Mouse (Mus musculus) embryonic facial prominence, embryonic 14.5 days (tissue): ENCODE measurements around the gene Igf2r. TPM values are rescaled to one million over a fixed set of nuclear protein-coding genes. Genes with fewer than 3 reads are reported as not detected.

Source experiments
- ATAC-seq: fragments of 200-750 bp; cut with Nextera tagmentation; 2 replicates; pipeline ENCODE4 v1.8.0; 2017; ENCODE audit warnings: low read depth, moderate number of reproducible peaks, moderate TSS enrichment
- DNase-seq: peaks from one replicate; pipeline ENCODE4 v3.0.0-alpha.2; 2015; ENCODE audit warnings: low spot score
- H3K27ac ChIP-seq: fragments of 300-500 bp; sonication (generic); replicated peaks from 2 replicates; pipeline ENCODE4 v1.5.1; 2014; ENCODE audit warnings: low read depth, mild to moderate bottlenecking, low read length, moderate library complexity
- H3K27me3 ChIP-seq: fragments of 300-500 bp; sonication (generic); replicated peaks from 2 replicates; pipeline ENCODE4 v1.6.1; 2014; ENCODE audit warnings: low read length; ENCODE audit not compliant: control insufficient read depth, insufficient read depth
- H3K36me3 ChIP-seq: fragments of 300-500 bp; sonication (generic); 2 replicates; pipeline ENCODE4 v1.6.1; 2014; ENCODE audit warnings: low read length, mixed read lengths; ENCODE audit not compliant: control insufficient read depth, insufficient read depth
- H3K4me1 ChIP-seq: fragments of 300-500 bp; sonication (generic); 2 replicates; pipeline ENCODE4 v1.6.1; 2014; ENCODE audit warnings: antibody characterized with exemption, low read length; ENCODE audit not compliant: control insufficient read depth, insufficient read depth
- H3K4me2 ChIP-seq: fragments of 300-500 bp; sonication (generic); 2 replicates; pipeline ENCODE4 v1.6.1; 2014; ENCODE audit warnings: low read depth, mild to moderate bottlenecking, low read length, moderate library complexity, mixed read lengths
- H3K4me3 ChIP-seq: fragments of 300-500 bp; sonication (generic); 2 replicates; pipeline ENCODE4 v1.5.1; 2014; ENCODE audit warnings: low read depth, mild to moderate bottlenecking, low read length
- H3K9ac ChIP-seq: fragments of 300-500 bp; sonication (generic); 2 replicates; pipeline ENCODE4 v1.6.1; 2014; ENCODE audit warnings: low read depth, mild to moderate bottlenecking, low read length, moderate library complexity, mixed read lengths
- H3K9me3 ChIP-seq: fragments of 300-500 bp; sonication (generic); 2 replicates; pipeline ENCODE4 v1.6.1; 2016; ENCODE audit warnings: low read length; ENCODE audit not compliant: control insufficient read depth
- WGBS: fragments of 180-500 bp; shearing (Covaris S2); extraction: QIAGEN DNeasy Blood & Tissue Kit; methylation state at CpG from one replicate; pipeline ENCODE4 v1.1.7; 2014; 5-methylcytosine and 5-hydroxymethylcytosine counted together
- polyA plus RNA-seq: library from polyadenylated mRNA; unstranded; fragments of >200 nt; fragmentation: Nextera tagmentation; extraction: Ambion mirVana; gene quantifications from 2 replicates; pipeline ENCODE4 v1.2.1, GENCODE M21; 2014

The Igf2r gene
- polyA plus RNA-seq, 1 experiment from 2014 or later = 66.0 TPM

GRCm38 (mm10) chr17:12710050-12710780 is 59.2 kb downstream of the Igf2r start:
- Histone ChIP-seq H3K36me3 (peaks cover 78% of the 10 kb centered on the region), H3K9ac (no peak overlapping the region), H3K9me3 (no peaks in the 10 kb centered on the region), H3K27ac (0 out of 2 replicates have a peak overlapping the region, but pooled peaks have one; percentile 44), H3K4me1 (peaks cover 11% of the 10 kb centered on the region; the same call in 1 of the 2 replicates), H3K4me3 (no peak overlapping the region), H3K27me3 (no peaks in the 10 kb centered on the region), H3K4me2 (no peak overlapping the region)
- DNase-seq (peak; percentile 86), ATAC-seq (peak; percentile 42)
- WGBS = 60% methylated on average over 13 of the region's 13 CpGs

DNA sequence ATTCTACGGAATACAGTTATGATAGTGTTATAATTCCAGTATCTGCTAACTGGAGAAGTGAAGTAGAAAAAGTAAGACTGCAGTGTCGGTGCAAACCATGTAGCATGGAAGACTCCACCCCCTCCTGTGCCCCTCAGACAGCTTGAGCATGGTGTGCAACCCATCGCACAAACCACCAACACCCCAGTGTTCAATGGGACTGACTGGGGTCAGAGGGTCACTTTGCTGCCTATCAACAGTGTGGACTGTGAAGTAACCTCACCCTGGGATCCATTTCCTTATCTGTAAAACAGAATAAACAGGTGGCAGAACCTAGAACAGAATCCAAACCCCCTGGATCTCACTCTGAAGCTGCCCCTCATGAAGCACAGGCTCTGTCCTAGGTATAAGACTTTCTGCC is 61.1 kb downstream of the Igf2r start:
- peaks cover 16% of the 10 kb centered on the region; the same call in 1 of the 2 replicates for H3K4me1 ChIP-seq
- 85% methylated on average over 3 of the region's 3 CpGs for WGBS
- no peak for ATAC-seq
- H3K4me2 ChIP-seq = no peak overlapping the region
- no peak for DNase-seq
- no peak overlapping the region for H3K4me3 ChIP-seq
- peaks cover 78% of the 10 kb centered on the region for H3K36me3 ChIP-seq
- H3K9ac ChIP-seq = no peak overlapping the region
- H3K27me3 ChIP-seq = no peaks in the 10 kb centered on the region
- no peaks in the 10 kb centered on the region for H3K9me3 ChIP-seq
- no peak overlapping the region for H3K27ac ChIP-seq

- H3K4me1 ChIP-seq = peaks cover 16% of the 10 kb centered on the region; the same call in 1 of the 2 replicates
- peak; percentile 56 for DNase-seq
- no peak overlapping the region for H3K9ac ChIP-seq
- no peak overlapping the region for H3K4me2 ChIP-seq
- no peaks in the 10 kb centered on the region for H3K27me3 ChIP-seq
- H3K4me3 ChIP-seq = no peak overlapping the region
- H3K9me3 ChIP-seq = no peaks in the 10 kb centered on the region
- 74% methylated on average over 10 of the region's 10 CpGs for WGBS
- H3K27ac ChIP-seq = no peak overlapping the region
- H3K36me3 ChIP-seq = peaks cover 82% of the 10 kb centered on the region
- peak; percentile 67; the same call in 1 of the 2 replicates for ATAC-seq
Observed at GRCm38 (mm10) chr17:12706590-12707049, 62.8 kb downstream of the Igf2r start.

GRCm38 (mm10) chr17:12702901-12703300 is 66.6 kb downstream of the Igf2r start:
- ATAC-seq = no peak
- Histone ChIP-seq H3K9me3 (no peaks in the 10 kb centered on the region), H3K9ac (no peak overlapping the region), H3K27me3 (no peaks in the 10 kb centered on the region), H3K4me1 (peaks cover 8% of the 10 kb centered on the region; the same call in 1 of the 2 replicates), H3K4me3 (no peak overlapping the region), H3K27ac (no peak overlapping the region), H3K36me3 (peaks cover 83% of the 10 kb centered on the region), H3K4me2 (no peak overlapping the region)
- WGBS = 89% methylated on average over 5 of the region's 5 CpGs
- DNase-seq = no peak

- 97% methylated on average over 6 of the region's 6 CpGs for WGBS
- no peak for ATAC-seq
- Histone ChIP-seq H3K4me3 (no peak overlapping the region), H3K27me3 (no peaks in the 10 kb centered on the region), H3K9ac (no peak overlapping the region), H3K4me2 (no peak overlapping the region), H3K9me3 (no peaks in the 10 kb centered on the region), H3K27ac (no peak overlapping the region), H3K36me3 (peaks cover 96% of the 10 kb centered on the region), H3K4me1 (peaks cover 5% of the 10 kb centered on the region; the same call in 1 of the 2 replicates)
- DNase-seq = no peak
Observed at GRCm38 (mm10) chr17:12700373-12700772, 69.1 kb downstream of the Igf2r start.

DNA sequence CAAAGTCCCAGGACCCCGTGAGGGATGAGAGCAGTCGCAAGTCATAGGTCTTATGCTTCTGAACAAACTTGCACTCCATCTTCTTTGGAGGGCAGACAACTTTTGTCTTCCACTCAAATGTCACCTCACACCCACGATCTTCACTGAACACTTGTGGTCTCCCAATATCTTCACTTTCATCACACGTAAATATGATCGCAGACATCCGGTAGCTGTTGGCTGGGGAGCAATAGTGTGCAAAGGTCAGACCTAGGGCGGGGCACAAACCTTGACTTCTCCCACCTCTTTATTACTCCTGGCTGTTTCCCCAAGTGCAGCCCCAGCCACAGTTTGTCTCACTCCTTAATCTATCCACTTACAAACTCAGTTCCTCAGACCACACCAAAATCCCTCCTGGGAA is 77.6 kb downstream of the Igf2r start:
- Histone ChIP-seq H3K4me1 (no peaks in the 10 kb centered on the region), H3K4me2 (no peak overlapping the region), H3K4me3 (no peak overlapping the region), H3K27ac (no peak overlapping the region), H3K27me3 (no peaks in the 10 kb centered on the region), H3K9ac (no peak overlapping the region), H3K9me3 (no peaks in the 10 kb centered on the region), H3K36me3 (peaks cover 98% of the 10 kb centered on the region)
- no peak for ATAC-seq
- DNase-seq = no peak
- 87% methylated on average over 7 of the region's 7 CpGs for WGBS

DNA sequence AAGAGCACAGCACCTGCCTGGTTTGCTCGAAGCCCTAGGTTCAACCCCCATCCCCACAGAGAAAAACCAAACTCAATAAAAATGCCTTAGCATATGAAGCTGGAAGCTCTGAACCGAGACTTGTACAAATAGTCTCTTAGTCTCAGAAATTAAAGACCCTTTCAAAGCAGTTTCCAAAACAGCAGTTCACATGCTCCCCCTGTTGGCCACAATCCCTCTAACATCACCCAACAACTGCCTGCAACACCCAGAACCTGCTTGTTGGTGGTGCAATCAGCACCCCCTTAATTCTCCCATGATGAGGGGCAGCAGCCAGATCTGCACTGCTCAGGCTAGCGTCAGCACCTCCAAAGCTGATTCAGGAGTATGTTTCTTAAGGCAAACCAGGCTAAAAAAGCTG is 79.9 kb downstream of the Igf2r start:
- Histone ChIP-seq H3K27me3 (no peaks in the 10 kb centered on the region), H3K4me1 (no peaks in the 10 kb centered on the region), H3K4me3 (no peak overlapping the region), H3K36me3 (peaks cover 100% of the 10 kb centered on the region), H3K9ac (no peak overlapping the region), H3K4me2 (no peak overlapping the region), H3K27ac (no peak overlapping the region), H3K9me3 (no peaks in the 10 kb centered on the region)
- WGBS = 57% methylated on average over 3 of the region's 3 CpGs
- no peak for ATAC-seq
- peak; percentile 29 for DNase-seq

GRCm38 (mm10) chr17:12688427-12689110 is 80.9 kb downstream of the Igf2r start:
- no peak overlapping the region for H3K4me3 ChIP-seq
- DNase-seq (peak; percentile 48), ATAC-seq (no peak)
- 84% methylated on average over 20 of the region's 20 CpGs for WGBS
- H3K27ac ChIP-seq = no peak overlapping the region
- H3K4me2 ChIP-seq = no peak overlapping the region
- H3K9me3 ChIP-seq = no peaks in the 10 kb centered on the region
- no peak overlapping the region for H3K9ac ChIP-seq
- H3K36me3 ChIP-seq = peaks cover 100% of the 10 kb centered on the region
- H3K27me3 ChIP-seq = no peaks in the 10 kb centered on the region
- no peaks in the 10 kb centered on the region for H3K4me1 ChIP-seq
